Comparison of ENCODE assay signal across 11 mouse cellular contexts in genomic region chr17:72505213-72505612, GRCm38 (mm10).
DNase-seq lines count a peak whose midpoint lies in the region; ATAC-seq and TF ChIP-seq lines count a peak whose summit lies in the region.
"Had no signal": no experiment of that assay in that cellular context is flagged by ENCODE, and none has a peak within 500 bp of the region (broad histone marks: within the 10 kb centered on the region; RNA-seq: fewer than 3 reads in every experiment).

No protein-coding gene starts in this region.

- peak; percentile 67; the same call in 1 of the 2 replicates for ATAC-seq in neural tube, embryonic 11.5 days (ENCODE audit: insufficient read depth, low FRiP score, low TSS enrichment)
- peak; percentile 91 for ATAC-seq in midbrain, embryonic 15.5 days (replicated peaks)
- ATAC-seq in megakaryocyte progenitor cell, adult 5-6 weeks (replicated peaks; ENCODE audit: poor library complexity) = no peak

- DNase-seq in neural tube, embryonic 11.5 days (ENCODE audit: low spot score) = peak; percentile 35
- DNase-seq in neural tube, embryonic 10.5 days (ENCODE audit: extremely low spot score, low spot score) = no peak
- DNase-seq in layer of hippocampus, adult 2 months (ENCODE audit: low spot score in 2 of 2) = peak; percentile 13 to 32
- DNase-seq in right cerebral cortex, postnatal 4 days = peak; percentile 16
- no peak for DNase-seq in adrenal gland, adult 8-10 months
- DNase-seq in heart, postnatal 4 days = no peak

- no peaks in the 10 kb centered on the region for H3K4me1 ChIP-seq in neural tube, embryonic 11.5 days (ENCODE audit: control insufficient read depth, insufficient read depth, low read length)
- peaks cover 9% of the 10 kb centered on the region for H3K4me1 ChIP-seq in midbrain, embryonic 15.5 days
- H3K4me1 ChIP-seq: heart, embryonic 13.5 days; kidney, embryonic 15.5 days; limb, embryonic 15.5 days had no signal

- WGBS in neural tube, embryonic 11.5 days = 54% methylated on average over 7 of the region's 7 CpGs
- 13% methylated on average over 7 of the region's 7 CpGs for WGBS in midbrain, embryonic 15.5 days

- H3K27ac ChIP-seq in neural tube, embryonic 11.5 days (ENCODE audit: low read depth, low read length) = no peak overlapping the region
- 0 out of 2 replicates have a peak overlapping the region, but pooled peaks have one; percentile 28 for H3K27ac ChIP-seq in layer of hippocampus, adult 2 months
- H3K27ac ChIP-seq in midbrain, embryonic 15.5 days = peak overlapping the region; percentile 65; the same call in 1 of the 2 replicates
- H3K27ac ChIP-seq: heart, embryonic 13.5 days; kidney, embryonic 15.5 days; limb, embryonic 15.5 days had no signal

- H3K27me3 ChIP-seq in neural tube, embryonic 11.5 days (ENCODE audit: control insufficient read depth, insufficient read depth, low read length) = no peaks in the 10 kb centered on the region
- no peaks in the 10 kb centered on the region for H3K27me3 ChIP-seq in midbrain, embryonic 15.5 days (replicated peaks)
- H3K27me3 ChIP-seq: heart, embryonic 13.5 days; kidney, embryonic 15.5 days; limb, embryonic 15.5 days had no signal

- no peak overlapping the region for H3K9ac ChIP-seq in neural tube, embryonic 11.5 days (ENCODE audit: low read length)
- H3K9ac ChIP-seq in midbrain, embryonic 15.5 days = no peak overlapping the region
- H3K9ac ChIP-seq: heart, embryonic 13.5 days; kidney, embryonic 15.5 days; limb, embryonic 15.5 days had no signal

- no peak overlapping the region for H3K4me2 ChIP-seq in neural tube, embryonic 11.5 days (ENCODE audit: low read depth)
- no peak overlapping the region for H3K4me2 ChIP-seq in midbrain, embryonic 15.5 days
- H3K4me2 ChIP-seq: heart, embryonic 13.5 days; kidney, embryonic 15.5 days; limb, embryonic 15.5 days had no signal

- TF ChIP-seq CTCF in layer of hippocampus, adult 2 months (conservative IDR thresholded peaks at IDR 0.05) = no peak

- H3K4me3 ChIP-seq in neural tube, embryonic 11.5 days (ENCODE audit: low read depth, low read length) = no peak overlapping the region
- H3K4me3 ChIP-seq in layer of hippocampus, adult 2 months = no peak overlapping the region
- H3K4me3 ChIP-seq in midbrain, embryonic 15.5 days = no peak overlapping the region
- H3K4me3 ChIP-seq: heart, embryonic 13.5 days; kidney, embryonic 15.5 days; limb, embryonic 15.5 days had no signal

- H3K36me3 ChIP-seq in neural tube, embryonic 11.5 days (ENCODE audit: control insufficient read depth, insufficient read depth, low read length) = no peaks in the 10 kb centered on the region
- no peaks in the 10 kb centered on the region for H3K36me3 ChIP-seq in midbrain, embryonic 15.5 days (replicated peaks)
- H3K36me3 ChIP-seq: heart, embryonic 13.5 days; kidney, embryonic 15.5 days; limb, embryonic 15.5 days had no signal

- no peaks in the 10 kb centered on the region for H3K9me3 ChIP-seq in neural tube, embryonic 11.5 days (ENCODE audit: control insufficient read depth, low read length)
- no peaks in the 10 kb centered on the region for H3K9me3 ChIP-seq in midbrain, embryonic 15.5 days
- H3K9me3 ChIP-seq: heart, embryonic 13.5 days; kidney, embryonic 15.5 days; limb, embryonic 15.5 days had no signal

Comparison
In these comparisons a context has a peak if more than half of its experiments do, and no peak if none do; other contexts are left out.
1. DNase-seq: peak in neural tube, embryonic 11.5 days (single experiment), layer of hippocampus, adult 2 months (2 of 2) and right cerebral cortex, postnatal 4 days (single experiment); none in neural tube, embryonic 10.5 days (single experiment), adrenal gland, adult 8-10 months (single experiment) and heart, postnatal 4 days (single experiment).